ENCODE assay signal across 8 mouse cellular contexts in genomic region chr16:78575852-78576477, GRCm38 (mm10). TPM values are rescaled to one million over a fixed set of nuclear protein-coding genes. Genes with fewer than 3 reads are reported as not detected.
DNase-seq lines count a peak whose midpoint lies in the region; ATAC-seq and TF ChIP-seq lines count a peak whose summit lies in the region.

No protein-coding gene starts in this region.

- peak overlapping the region; percentile 80 for H3K27ac ChIP-seq in heart, embryonic 11.5 days (ENCODE audit: low read depth, low read length)
- H3K27ac ChIP-seq in heart, postnatal 0 days (ENCODE audit: low read depth), result peak overlapping the region; percentile 83
- H3K27ac ChIP-seq in liver, embryonic 11.5 days (ENCODE audit: low read depth, low read length), result peak overlapping the region; percentile 60
- H3K27ac ChIP-seq in midbrain, embryonic 16.5 days (ENCODE audit: low read length), result peak overlapping the region; percentile 66

- TF ChIP-seq EP300 in heart, postnatal 0 days (IDR thresholded peaks at IDR 0.05; ENCODE audit: low read depth), result no peak

- H3K27me3 ChIP-seq in heart, embryonic 11.5 days (ENCODE audit: control insufficient read depth, insufficient read depth, low read length), result no peaks in the 10 kb centered on the region
- H3K27me3 ChIP-seq in heart, postnatal 0 days (ENCODE audit: control insufficient read depth, insufficient read depth, low read length), result no peaks in the 10 kb centered on the region
- no peaks in the 10 kb centered on the region for H3K27me3 ChIP-seq in liver, embryonic 11.5 days (replicated peaks; ENCODE audit: control insufficient read depth, insufficient read depth, low read length)
- no peaks in the 10 kb centered on the region for H3K27me3 ChIP-seq in midbrain, embryonic 16.5 days (ENCODE audit: control insufficient read depth, insufficient read depth, low read depth, low read length)

- TF ChIP-seq CTCF in heart, postnatal 0 days (IDR thresholded peaks at IDR 0.05; ENCODE audit: low read depth), result no peak

- H3K36me3 ChIP-seq in heart, embryonic 11.5 days (ENCODE audit: control insufficient read depth, insufficient read depth, low read length), result no peaks in the 10 kb centered on the region
- H3K36me3 ChIP-seq in heart, postnatal 0 days (replicated peaks; ENCODE audit: control insufficient read depth, insufficient read depth, low read length), result no peaks in the 10 kb centered on the region
- H3K36me3 ChIP-seq in liver, embryonic 11.5 days (ENCODE audit: control insufficient read depth, insufficient read depth, low read length), result no peaks in the 10 kb centered on the region
- no peaks in the 10 kb centered on the region for H3K36me3 ChIP-seq in midbrain, embryonic 16.5 days (ENCODE audit: control insufficient read depth, insufficient read depth, low read length)

- H3K9ac ChIP-seq in heart, embryonic 11.5 days (ENCODE audit: low read depth, low read length), result peak overlapping the region; percentile 84
- H3K9ac ChIP-seq in heart, postnatal 0 days (replicated peaks; ENCODE audit: low read depth, low read length), result peak overlapping the region; percentile 62
- peak overlapping the region; percentile 69 for H3K9ac ChIP-seq in liver, embryonic 11.5 days (ENCODE audit: low read depth, low read length)
- peak overlapping the region; percentile 83 for H3K9ac ChIP-seq in midbrain, embryonic 16.5 days (ENCODE audit: low read depth, low read length)

- peak overlapping the region; percentile 78 for H3K4me3 ChIP-seq in heart, embryonic 11.5 days (ENCODE audit: low read depth, low read length)
- peak overlapping the region; percentile 66 for H3K4me3 ChIP-seq in heart, postnatal 0 days (ENCODE audit: low read depth, low read length)
- peak overlapping the region; percentile 65 for H3K4me3 ChIP-seq in liver, embryonic 11.5 days (ENCODE audit: low read depth, low read length)
- peak overlapping the region; percentile 79 for H3K4me3 ChIP-seq in midbrain, embryonic 16.5 days (ENCODE audit: low read depth, low read length)

- intact Hi-C loops in heart, postnatal 25 days (cut with DNase I), result loop anchor here (5.0 kb wide), 3 partner anchors 94 to 199 kb away; partner anchors contain the start of gene Btg3

- no peak for DNase-seq in heart, postnatal 25 days (ENCODE audit: low spot score)
- DNase-seq in ES-CJ7 (ENCODE audit: low read depth, low spot score), result peak; percentile 21
- DNase-seq in embryo, embryonic 10.5 days (ENCODE audit: low spot score), result peak; percentile 69
- DNase-seq in heart, postnatal 0 days (ENCODE audit: low spot score), result peak; percentile 56
- peak; percentile 81 for DNase-seq in liver, embryonic 11.5 days (ENCODE audit: low spot score)
- no peak for DNase-seq in B cell, adult 2 months

- H3K4me1 ChIP-seq in heart, embryonic 11.5 days (ENCODE audit: control insufficient read depth, insufficient read depth, low read length), result peaks cover 7% of the 10 kb centered on the region; the same call in 1 of the 2 replicates
- no peaks in the 10 kb centered on the region; the same call in 1 of the 2 replicates for H3K4me1 ChIP-seq in heart, postnatal 0 days (ENCODE audit: control insufficient read depth, insufficient read depth)
- peaks cover 7% of the 10 kb centered on the region for H3K4me1 ChIP-seq in liver, embryonic 11.5 days (replicated peaks; ENCODE audit: control insufficient read depth, insufficient read depth, low read length)
- H3K4me1 ChIP-seq in midbrain, embryonic 16.5 days (ENCODE audit: control insufficient read depth, insufficient read depth, low read length), result peaks cover 15% of the 10 kb centered on the region

- peak overlapping the region; percentile 77 for H3K4me2 ChIP-seq in heart, embryonic 11.5 days
- peak overlapping the region; percentile 71 for H3K4me2 ChIP-seq in heart, postnatal 0 days (ENCODE audit: low read depth, low read length)
- peak overlapping the region; percentile 70 for H3K4me2 ChIP-seq in liver, embryonic 11.5 days
- peak overlapping the region; percentile 79 for H3K4me2 ChIP-seq in midbrain, embryonic 16.5 days (ENCODE audit: low read length)

- H3K9me3 ChIP-seq in heart, embryonic 11.5 days (replicated peaks; ENCODE audit: control insufficient read depth, low read length), result no peaks in the 10 kb centered on the region
- H3K9me3 ChIP-seq in heart, postnatal 0 days (replicated peaks; ENCODE audit: control insufficient read depth, low read length), result no peaks in the 10 kb centered on the region
- no peaks in the 10 kb centered on the region for H3K9me3 ChIP-seq in liver, embryonic 11.5 days (ENCODE audit: control insufficient read depth, low read length)
- no peaks in the 10 kb centered on the region for H3K9me3 ChIP-seq in midbrain, embryonic 16.5 days (replicated peaks; ENCODE audit: control insufficient read depth, low read length, poor library complexity, severe bottlenecking)

- ATAC-seq in heart, embryonic 11.5 days (replicated peaks; ENCODE audit: insufficient number of reproducible peaks, low FRiP score, low TSS enrichment), result peak; percentile 56
- peak; percentile 75 for ATAC-seq in heart, postnatal 0 days (ENCODE audit: insufficient read depth, low read depth)
- ATAC-seq in liver, embryonic 11.5 days (replicated peaks; ENCODE audit: low FRiP score), result peak; percentile 65
- peak; percentile 82 for ATAC-seq in midbrain, embryonic 16.5 days

- under 1% methylated on average over 41 of the region's 41 CpGs for WGBS in heart, embryonic 11.5 days (ENCODE audit: insufficient replicate concordance)
- under 1% methylated on average over 41 of the region's 41 CpGs for WGBS in heart, postnatal 0 days
- WGBS in liver, embryonic 11.5 days, result 1% methylated on average over 41 of the region's 41 CpGs
- under 1% methylated on average over 41 of the region's 41 CpGs for WGBS in midbrain, embryonic 16.5 days

RNA-seq across cellular contexts. Expression of gene D16Ertd472e, which starts 0.5 kb away (rescaled TPM):
- 8.0 and 9.2 TPM in 2 replicates for polyA plus RNA-seq in heart, embryonic 11.5 days (2014; fragmentation: Nextera tagmentation; extraction: Ambion mirVana)
- total RNA-seq in heart, postnatal 25 days (2021), result 1 to 10 TPM; 4.2 to 4.9 TPM
- 8.4 and 13.4 TPM in 2 replicates for total RNA-seq in heart, postnatal 0 days (2014; rRNA removed; ENCODE audit: low replicate concordance)
- 4.5 and 5.1 TPM in 2 replicates for polyA plus RNA-seq in heart, postnatal 0 days (2015; fragmentation: Nextera tagmentation; extraction: Ambion mirVana)
- polyA plus RNA-seq in liver, embryonic 11.5 days (2014; fragmentation: Nextera tagmentation; extraction: Ambion mirVana), result 12.8 and 14.5 TPM in 2 replicates
- polyA plus RNA-seq in midbrain, embryonic 16.5 days (2015; fragmentation: Nextera tagmentation; extraction: Ambion mirVana), result 6.5 and 8.4 TPM in 2 replicates

Comparison
In these comparisons a context has a peak if more than half of its experiments do, and no peak if none do; other contexts are left out.
1. DNase-seq: peak in ES-CJ7 (single experiment), embryo, embryonic 10.5 days (single experiment), heart, postnatal 0 days (single experiment) and liver, embryonic 11.5 days (single experiment); none in heart, postnatal 25 days (single experiment) and B cell, adult 2 months (0 of 2).
2. Peak in every context shown above with its lines, with median percentiles within 50 percentile points of each other: ATAC-seq, H3K27ac ChIP-seq, H3K4me2 ChIP-seq, H3K4me3 ChIP-seq and H3K9ac ChIP-seq.